ENCODE assay signal across 26 mouse cellular contexts in genomic region chr9:42080671-42081070, GRCm38 (mm10). TPM values are rescaled to one million over a fixed set of nuclear protein-coding genes. Genes with fewer than 3 reads are reported as not detected.
DNase-seq lines count a peak whose midpoint lies in the region; ATAC-seq and TF ChIP-seq lines count a peak whose summit lies in the region.
"Had no signal": no experiment of that assay in that cellular context is flagged by ENCODE, and none has a peak within 500 bp of the region (broad histone marks: within the 10 kb centered on the region; RNA-seq: fewer than 3 reads in every experiment).

No protein-coding gene starts in this region.

- no peak overlapping the region for H3K4me3 ChIP-seq in gastrocnemius, adult 2 months
- H3K4me3 ChIP-seq in kidney, embryonic 16.5 days (ENCODE audit: low read length): no peak overlapping the region
- H3K4me3 ChIP-seq: embryonic facial prominence, embryonic 13.5 days; heart, embryonic 15.5 days; limb, embryonic 15.5 days; liver, embryonic 15.5 days; lung, embryonic 15.5 days; megakaryocyte, embryonic 14.5 days; midbrain, embryonic 13.5 days; neural tube, embryonic 12.5 days had no signal

- no peaks in the 10 kb centered on the region for H3K27me3 ChIP-seq in kidney, embryonic 16.5 days (ENCODE audit: insufficient read depth, low read length)
- H3K27me3 ChIP-seq: embryonic facial prominence, embryonic 13.5 days; heart, embryonic 15.5 days; limb, embryonic 15.5 days; liver, embryonic 15.5 days; lung, embryonic 15.5 days; megakaryocyte, embryonic 14.5 days; midbrain, embryonic 13.5 days; neural tube, embryonic 12.5 days had no signal

- WGBS in kidney, embryonic 16.5 days: 48% methylated on average over 9 of the region's 9 CpGs

- H3K4me2 ChIP-seq in kidney, embryonic 16.5 days (replicated peaks; ENCODE audit: low read depth, low read length): no peak overlapping the region
- H3K4me2 ChIP-seq: embryonic facial prominence, embryonic 13.5 days; heart, embryonic 15.5 days; limb, embryonic 15.5 days; liver, embryonic 15.5 days; lung, embryonic 15.5 days; midbrain, embryonic 13.5 days; neural tube, embryonic 12.5 days had no signal

- ATAC-seq in kidney, embryonic 16.5 days (ENCODE audit: low FRiP score, low TSS enrichment): no peak
- ATAC-seq: activated CD4-positive, CD25-positive, alpha-beta regulatory T cell, adult 4 months; forebrain, embryonic 14.5 days; intestine, postnatal 0 days; midbrain, embryonic 13.5 days had no signal

- peak; percentile 29 for DNase-seq in gastrocnemius, adult 2 months
- no peak for DNase-seq in gastrocnemius, adult 8-10 months (ENCODE audit: low spot score in 2 of 2)
- DNase-seq in kidney, adult 11 months: peak; percentile 84
- DNase-seq in kidney, adult 8-10 months: peak; percentile 72 to 83
- DNase-seq in kidney, postnatal 25 days: peak; percentile 68 to 88
- DNase-seq in cerebellum, adult 9-10 months: no peak
- no peak for DNase-seq in testis, postnatal 14 days (ENCODE audit: low spot score)
- DNase-seq: adrenal gland, adult 8-10 months; cerebellum, adult 11-12 months; cerebellum, postnatal 14 days; gastrocnemius, postnatal 10 days; heart, postnatal 4 days; left cerebral cortex, postnatal 4 days; lung, postnatal 36 days had no signal

- intact Hi-C loops in gastrocnemius, adult 2 months (cut with DNase I): no loop called here

- no peak for TF ChIP-seq CTCF in gastrocnemius, adult 2 months (IDR thresholded peaks at IDR 0.05)

- H3K4me1 ChIP-seq in kidney, embryonic 16.5 days (ENCODE audit: insufficient read depth, low read length): no peaks in the 10 kb centered on the region
- H3K4me1 ChIP-seq: liver, embryonic 15.5 days; megakaryocyte, embryonic 14.5 days; midbrain, embryonic 13.5 days; neural tube, embryonic 12.5 days had no signal

- H3K9ac ChIP-seq in kidney, embryonic 16.5 days (replicated peaks; ENCODE audit: low read length): no peak overlapping the region
- H3K9ac ChIP-seq: embryonic facial prominence, embryonic 13.5 days; heart, embryonic 15.5 days; limb, embryonic 15.5 days; liver, embryonic 15.5 days; lung, embryonic 15.5 days; midbrain, embryonic 13.5 days; neural tube, embryonic 12.5 days had no signal

- H3K9me3 ChIP-seq in kidney, embryonic 16.5 days (ENCODE audit: low read length): no peaks in the 10 kb centered on the region
- H3K9me3 ChIP-seq: embryonic facial prominence, embryonic 13.5 days; heart, embryonic 15.5 days; limb, embryonic 15.5 days; liver, embryonic 15.5 days; lung, embryonic 15.5 days; midbrain, embryonic 13.5 days; neural tube, embryonic 12.5 days had no signal

- peak overlapping the region; percentile 10; the same call in 1 of the 2 replicates for H3K27ac ChIP-seq in gastrocnemius, adult 2 months
- H3K27ac ChIP-seq in kidney, embryonic 16.5 days (ENCODE audit: low read length): no peak overlapping the region
- H3K27ac ChIP-seq: embryonic facial prominence, embryonic 13.5 days; heart, embryonic 15.5 days; limb, embryonic 15.5 days; liver, embryonic 15.5 days; lung, embryonic 15.5 days; midbrain, embryonic 13.5 days; neural tube, embryonic 12.5 days had no signal

- H3K36me3 ChIP-seq in kidney, embryonic 16.5 days (ENCODE audit: insufficient read depth, low read length): peaks cover 8% of the 10 kb centered on the region; the same call in 1 of the 2 replicates
- H3K36me3 ChIP-seq: heart, embryonic 15.5 days; limb, embryonic 15.5 days; liver, embryonic 15.5 days had no signal

RNA-seq across cellular contexts. Expression of gene Sorl1, which starts 43.4 kb away (rescaled TPM):
- 10 to 100 TPM; 38.7 to 43.4 TPM for total RNA-seq in gastrocnemius, adult 2 months (2021)
- total RNA-seq in gastrocnemius, adult 8-10 months (2022): 10 to 100 TPM; 39.8 to 51.3 (median 42.6) TPM
- 11.3 and 12.5 TPM in 2 replicates for polyA plus RNA-seq in kidney, embryonic 16.5 days (2015; fragmentation: Nextera tagmentation; extraction: Ambion mirVana)

Comparison
In these comparisons a context has a peak if more than half of its experiments do, and no peak if none do; other contexts are left out.
1. DNase-seq: peak in gastrocnemius, adult 2 months (single experiment), kidney, adult 11 months (single experiment), kidney, adult 8-10 months (2 of 2) and kidney, postnatal 25 days (2 of 2); none in gastrocnemius, adult 8-10 months (0 of 2), cerebellum, adult 9-10 months (single experiment) and testis, postnatal 14 days (single experiment).